Mouse (Mus musculus): Measurements from ENCODE around the gene Rasgrp1. TPM values are rescaled to one million over a fixed set of nuclear protein-coding genes. Genes with fewer than 3 reads are reported as not detected.
A peak's percentile ranks its signal among the peaks of the same experiment; 100 is the strongest.

Gene Rasgrp1
- polyA plus RNA-seq, 1 experiment from 2014 or later: 0.38 TPM

- no peak overlapping the region for H3K9ac ChIP-seq (ENCODE audit: low read depth, low read length)
- no peaks in the 10 kb centered on the region for H3K9me3 ChIP-seq (ENCODE audit: control insufficient read depth, low read length)
- H3K4me3 ChIP-seq (ENCODE audit: low read length): no peak overlapping the region
- H3K27me3 ChIP-seq (ENCODE audit: control insufficient read depth, insufficient read depth, low read length): no peaks in the 10 kb centered on the region
- H3K27ac ChIP-seq (ENCODE audit: low read depth, low read length): no peak overlapping the region
- no peaks in the 10 kb centered on the region for H3K36me3 ChIP-seq (ENCODE audit: control insufficient read depth, insufficient read depth, low read length)
- no peaks in the 10 kb centered on the region for H3K4me1 ChIP-seq (ENCODE audit: control insufficient read depth, insufficient read depth, low read length)
- no peak overlapping the region for H3K4me2 ChIP-seq (replicated peaks; ENCODE audit: low read depth, low read length)
- no peak for ATAC-seq (ENCODE audit: low FRiP score, low TSS enrichment)
- 83% methylated on average over 4 of the region's 4 CpGs for WGBS
These were observed 100.8 kb downstream of the Rasgrp1 start for GRCm38 (mm10) chr2:117241953-117242352.

- no peaks in the 10 kb centered on the region for H3K36me3 ChIP-seq (ENCODE audit: control insufficient read depth, insufficient read depth, low read length)
- ATAC-seq (ENCODE audit: low FRiP score, low TSS enrichment): peak; percentile 86
- 8% methylated on average over 13 of the region's 13 CpGs for WGBS
- no peak overlapping the region for H3K27ac ChIP-seq (ENCODE audit: low read depth, low read length)
- no peaks in the 10 kb centered on the region for H3K4me1 ChIP-seq (ENCODE audit: control insufficient read depth, insufficient read depth, low read length)
- no peak overlapping the region for H3K4me2 ChIP-seq (replicated peaks; ENCODE audit: low read depth, low read length)
- no peak overlapping the region for H3K4me3 ChIP-seq (ENCODE audit: low read length)
- no peaks in the 10 kb centered on the region for H3K9me3 ChIP-seq (ENCODE audit: control insufficient read depth, low read length)
- no peaks in the 10 kb centered on the region for H3K27me3 ChIP-seq (ENCODE audit: control insufficient read depth, insufficient read depth, low read length)
- no peak overlapping the region for H3K9ac ChIP-seq (ENCODE audit: low read depth, low read length)
These were observed 111.5 kb downstream of the Rasgrp1 start for GRCm38 (mm10) chr2:117231257-117231656.

GRCm38 (mm10) chr2:117230261-117230660 lies 112.5 kb downstream of the Rasgrp1 start:
- Histone ChIP-seq H3K4me1 (ENCODE audit: control insufficient read depth, insufficient read depth, low read length) (no peaks in the 10 kb centered on the region), H3K27ac (ENCODE audit: low read depth, low read length) (no peak overlapping the region), H3K9me3 (ENCODE audit: control insufficient read depth, low read length) (no peaks in the 10 kb centered on the region), H3K36me3 (ENCODE audit: control insufficient read depth, insufficient read depth, low read length) (no peaks in the 10 kb centered on the region), H3K4me3 (ENCODE audit: low read length) (no peak overlapping the region), H3K27me3 (ENCODE audit: control insufficient read depth, insufficient read depth, low read length) (no peaks in the 10 kb centered on the region), H3K4me2 (replicated peaks; ENCODE audit: low read depth, low read length) (no peak overlapping the region), H3K9ac (ENCODE audit: low read depth, low read length) (no peak overlapping the region)
- WGBS: 84% methylated on average over 7 of the region's 7 CpGs
- no peak for ATAC-seq (ENCODE audit: low FRiP score, low TSS enrichment)

Other genes with a start within 250 kb of the Rasgrp1 start
- 20.2 and 23.0 TPM in 2 replicates for gene Spred1, start 221.6 kb downstream of the Rasgrp1 start, polyA plus RNA-seq (2014; fragmentation: Nextera tagmentation; extraction: Ambion mirVana)
- 14.5 TPM in 2 replicates for gene Fam98b, start 93.3 kb downstream of the Rasgrp1 start, polyA plus RNA-seq (2014; fragmentation: Nextera tagmentation; extraction: Ambion mirVana)

Data from kidney, embryonic 14.5 days (tissue).